In the genomic region with DNA sequence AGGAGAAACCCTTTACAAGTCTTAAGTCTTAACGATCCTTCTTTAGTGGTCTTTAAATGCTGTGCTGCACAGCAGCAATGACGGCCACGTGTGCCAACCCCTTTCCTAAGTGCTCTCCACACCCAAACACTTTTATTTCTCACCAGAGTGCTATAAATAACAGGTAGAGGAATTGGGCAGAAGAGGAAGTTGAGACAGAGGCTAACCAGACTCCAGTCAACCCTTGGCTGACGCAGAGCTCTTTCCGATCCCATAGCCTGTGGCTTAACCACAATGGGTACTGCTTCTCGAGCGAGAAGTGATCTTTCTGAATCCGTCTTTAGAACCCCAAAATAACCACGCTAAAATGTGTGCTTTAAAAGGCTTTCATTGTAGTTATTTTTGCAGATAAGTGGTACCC, we compare ENCODE assay signal across 11 mouse cellular contexts.
A peak's percentile ranks its signal among the peaks of the same experiment; 100 is the strongest.
DNase-seq lines count a peak whose midpoint lies in the region; ATAC-seq and TF ChIP-seq lines count a peak whose summit lies in the region.
"Had no signal": no experiment of that assay in that cellular context is flagged by ENCODE, and none has a peak within 500 bp of the region (broad histone marks: within the 10 kb centered on the region; RNA-seq: fewer than 3 reads in every experiment).

No protein-coding gene starts in this region.

- H3K27me3 ChIP-seq in hindbrain, embryonic 13.5 days = no peaks in the 10 kb centered on the region
- no peaks in the 10 kb centered on the region for H3K27me3 ChIP-seq in hindbrain, embryonic 12.5 days
- H3K27me3 ChIP-seq in spleen, adult 2 months (ENCODE audit: control insufficient read depth, insufficient read depth, low read length) = no peaks in the 10 kb centered on the region
- no peaks in the 10 kb centered on the region for H3K27me3 ChIP-seq in heart, embryonic 14.5 days (ENCODE audit: control insufficient read depth, insufficient read depth, low read length)
- no peaks in the 10 kb centered on the region for H3K27me3 ChIP-seq in forebrain, embryonic 16.5 days (replicated peaks; ENCODE audit: control insufficient read depth, insufficient read depth, low read length)

- H3K4me1 ChIP-seq in hindbrain, embryonic 13.5 days (replicated peaks) = peaks cover 8% of the 10 kb centered on the region
- H3K4me1 ChIP-seq in hindbrain, embryonic 12.5 days = peaks cover 3% of the 10 kb centered on the region
- H3K4me1 ChIP-seq in spleen, adult 2 months (ENCODE audit: control insufficient read depth, insufficient read depth, insufficient read length) = peaks cover 9% of the 10 kb centered on the region; the same call in 1 of the 2 replicates
- peaks cover 3 to 19% of the 10 kb centered on the region in 2 experiments; a peak in 3 of 4 replicates for H3K4me1 ChIP-seq in heart, embryonic 14.5 days (ENCODE audit: control insufficient read depth in 2 of 2, insufficient read depth in 2 of 2, low read length in 2 of 2)
- no peaks in the 10 kb centered on the region for H3K4me1 ChIP-seq in forebrain, embryonic 16.5 days (replicated peaks; ENCODE audit: control insufficient read depth, insufficient read depth, low read length)

- WGBS in hindbrain, embryonic 13.5 days = 87% methylated on average over 9 of the region's 9 CpGs
- WGBS in hindbrain, embryonic 12.5 days = 89% methylated on average over 9 of the region's 9 CpGs
- WGBS in spleen, adult 2 months = 7% methylated on average over 9 of the region's 9 CpGs
- 33% methylated on average over 9 of the region's 9 CpGs for WGBS in heart, embryonic 14.5 days
- 79% methylated on average over 9 of the region's 9 CpGs for WGBS in forebrain, embryonic 16.5 days

- no peaks in the 10 kb centered on the region for H3K9me3 ChIP-seq in hindbrain, embryonic 13.5 days
- no peaks in the 10 kb centered on the region for H3K9me3 ChIP-seq in hindbrain, embryonic 12.5 days (replicated peaks)
- H3K9me3 ChIP-seq in heart, embryonic 14.5 days (ENCODE audit: control insufficient read depth, low read length) = no peaks in the 10 kb centered on the region
- H3K9me3 ChIP-seq in forebrain, embryonic 16.5 days (ENCODE audit: control insufficient read depth, low read length) = no peaks in the 10 kb centered on the region
- H3K9me3 ChIP-seq: hindbrain, embryonic 10.5 days had no signal

- TF ChIP-seq POLR2A in spleen, adult 2 months (IDR thresholded peaks at IDR 0.05; ENCODE audit: low read depth, low read length) = no peak

- DNase-seq in spleen, adult 2 months (ENCODE audit: low read depth in 1 of 2, low spot score in 2 of 2) = peak; percentile 24 to 39
- DNase-seq in spleen, postnatal 10 days (ENCODE audit: low spot score in 2 of 2) = no peak
- peak; percentile 20 to 32 for DNase-seq in natural killer cell, adult 2 months (ENCODE audit: low spot score in 2 of 2)
- DNase-seq in layer of hippocampus, adult 18-20 months (ENCODE audit: low spot score in 2 of 2) = no peak
- DNase-seq: adrenal gland, postnatal 14 days; right cerebral cortex, postnatal 4 days had no signal

- no peak overlapping the region for H3K9ac ChIP-seq in hindbrain, embryonic 13.5 days
- no peak overlapping the region for H3K9ac ChIP-seq in hindbrain, embryonic 12.5 days
- no peak overlapping the region for H3K9ac ChIP-seq in heart, embryonic 14.5 days (ENCODE audit: low read length)
- H3K9ac ChIP-seq in forebrain, embryonic 16.5 days (replicated peaks; ENCODE audit: low read depth, low read length) = no peak overlapping the region

- peak overlapping the region; percentile 12; the same call in 1 of the 2 replicates for H3K27ac ChIP-seq in hindbrain, embryonic 13.5 days
- no peak overlapping the region for H3K27ac ChIP-seq in hindbrain, embryonic 12.5 days
- H3K27ac ChIP-seq in spleen, adult 2 months (ENCODE audit: insufficient read depth, low read length) = no peak overlapping the region
- H3K27ac ChIP-seq in heart, embryonic 14.5 days (replicated peaks in 1 of 2; ENCODE audit: control insufficient read depth in 1 of 2, insufficient read depth in 1 of 2, low read depth in 2 of 2, low read length in 2 of 2) = peak overlapping the region; percentile 59 to 62
- H3K27ac ChIP-seq in forebrain, embryonic 16.5 days (ENCODE audit: low read length) = no peak overlapping the region
- H3K27ac ChIP-seq: hindbrain, embryonic 10.5 days had no signal

- no peaks in the 10 kb centered on the region for H3K36me3 ChIP-seq in hindbrain, embryonic 13.5 days
- H3K36me3 ChIP-seq in hindbrain, embryonic 12.5 days = no peaks in the 10 kb centered on the region
- H3K36me3 ChIP-seq in spleen, adult 2 months (ENCODE audit: control insufficient read depth, insufficient read depth, low read length) = no peaks in the 10 kb centered on the region
- H3K36me3 ChIP-seq in heart, embryonic 14.5 days (ENCODE audit: control insufficient read depth, insufficient read depth, low read length) = no peaks in the 10 kb centered on the region
- no peaks in the 10 kb centered on the region for H3K36me3 ChIP-seq in forebrain, embryonic 16.5 days (ENCODE audit: control insufficient read depth, insufficient read depth)
- H3K36me3 ChIP-seq: hindbrain, embryonic 10.5 days had no signal

- ATAC-seq in hindbrain, embryonic 13.5 days (ENCODE audit: low FRiP score) = no peak
- ATAC-seq in hindbrain, embryonic 12.5 days (ENCODE audit: low FRiP score) = no peak
- peak; percentile 50; the same call in 1 of the 2 replicates for ATAC-seq in heart, embryonic 14.5 days (ENCODE audit: insufficient number of reproducible peaks, insufficient read depth, low FRiP score, low read depth)
- ATAC-seq in forebrain, embryonic 16.5 days = no peak

- no peak overlapping the region for H3K4me2 ChIP-seq in hindbrain, embryonic 13.5 days
- no peak overlapping the region for H3K4me2 ChIP-seq in hindbrain, embryonic 12.5 days (replicated peaks)
- peak overlapping the region; percentile 44 for H3K4me2 ChIP-seq in heart, embryonic 14.5 days (ENCODE audit: low read length)
- H3K4me2 ChIP-seq in forebrain, embryonic 16.5 days (ENCODE audit: low read length) = no peak overlapping the region

- no peak for TF ChIP-seq CTCF in spleen, adult 2 months (IDR thresholded peaks at IDR 0.05; ENCODE audit: extremely low read depth, insufficient read depth, insufficient read length, insufficient replicate concordance)

- no peak overlapping the region for H3K4me3 ChIP-seq in hindbrain, embryonic 13.5 days
- no peak overlapping the region for H3K4me3 ChIP-seq in hindbrain, embryonic 12.5 days
- H3K4me3 ChIP-seq in spleen, adult 2 months (ENCODE audit: extremely low read depth, insufficient read depth, insufficient read length) = no peak overlapping the region
- H3K4me3 ChIP-seq in heart, embryonic 14.5 days (ENCODE audit: control insufficient read depth in 1 of 2, insufficient read depth in 1 of 2, low read depth in 1 of 2, low read length in 2 of 2) = no peak overlapping the region
- no peak overlapping the region for H3K4me3 ChIP-seq in forebrain, embryonic 16.5 days (replicated peaks; ENCODE audit: low read length)
- H3K4me3 ChIP-seq: hindbrain, embryonic 10.5 days had no signal

Comparison
In these comparisons a context has a peak if more than half of its experiments do, and no peak if none do; other contexts are left out.
1. H3K27ac ChIP-seq: peak in hindbrain, embryonic 13.5 days (single experiment) and heart, embryonic 14.5 days (2 of 2); none in hindbrain, embryonic 12.5 days (single experiment), spleen, adult 2 months (single experiment) and forebrain, embryonic 16.5 days (single experiment).
2. DNase-seq: peak in spleen, adult 2 months (2 of 2) and natural killer cell, adult 2 months (2 of 2); none in spleen, postnatal 10 days (0 of 2) and layer of hippocampus, adult 18-20 months (0 of 2).